Mouse (Mus musculus) heart, embryonic 10.5 days (tissue): ENCODE data around the gene Tbc1d10a. TPM values are rescaled to one million over a fixed set of nuclear protein-coding genes. Genes with fewer than 3 reads are reported as not detected.

ENCODE experiments used
- DNase-seq: peaks from one replicate; pipeline ENCODE4 v3.0.0-alpha.2; 2017; ENCODE audit warnings: low spot score
- H3K27ac ChIP-seq: fragments of 300-500 bp; sonication (generic); 2 replicates; pipeline ENCODE4 v1.5.1; 2016; ENCODE audit warnings: mild to moderate bottlenecking
- H3K27me3 ChIP-seq: fragments of 300-500 bp; sonication (generic); 2 replicates; pipeline ENCODE4 v1.6.1; 2016; ENCODE audit warnings: mild to moderate bottlenecking; ENCODE audit not compliant: poor library complexity, insufficient read depth, severe bottlenecking
- H3K36me3 ChIP-seq: fragments of 300-500 bp; sonication (generic); 2 replicates; pipeline ENCODE4 v1.6.1; 2016; ENCODE audit warnings: mild to moderate bottlenecking, moderate library complexity
- H3K4me1 ChIP-seq: fragments of 300-500 bp; sonication (generic); 2 replicates; pipeline ENCODE4 v1.6.1; 2016; ENCODE audit warnings: mild to moderate bottlenecking
- H3K4me3 ChIP-seq: fragments of 300-500 bp; sonication (generic); 2 replicates; pipeline ENCODE4 v1.5.1; 2016; ENCODE audit warnings: mild to moderate bottlenecking, moderate library complexity
- H3K9me3 ChIP-seq: fragments of 300-500 bp; sonication (generic); 2 replicates; pipeline ENCODE4 v1.6.1; 2016; ENCODE audit warnings: mild to moderate bottlenecking, moderate library complexity
- WGBS: fragments of 180-500 bp; shearing (Covaris S2); methylation state at CpG from one replicate; pipeline ENCODE4 v1.1.7; 2016; 5-methylcytosine and 5-hydroxymethylcytosine counted together
- polyA plus RNA-seq: library from polyadenylated mRNA; unstranded; fragments of >200 nt; fragmentation: Nextera tagmentation; extraction: Ambion mirVana; gene quantifications from 2 replicates; pipeline ENCODE4 v1.2.1, GENCODE M21; 2016

Gene Tbc1d10a
- polyA plus RNA-seq, 1 experiment from 2014 or later: 22.0 TPM

- WGBS: 79% methylated on average over 6 of the region's 6 CpGs
- H3K27me3 ChIP-seq: peaks cover 8% of the 10 kb centered on the region; the same call in 1 of the 2 replicates
These were observed 2.6 kb downstream of the Tbc1d10a start for GRCm38 (mm10) chr11:4189182-4189581.

GRCm38 (mm10) chr11:4190677-4191076, 4.1 kb downstream of the Tbc1d10a start:
- Histone ChIP-seq H3K4me3 (no peak overlapping the region), H3K27me3 (peaks cover 8% of the 10 kb centered on the region; the same call in 1 of the 2 replicates), H3K36me3 (no peaks in the 10 kb centered on the region), H3K9me3 (no peaks in the 10 kb centered on the region), H3K27ac (no peak overlapping the region), H3K4me1 (peaks cover 29% of the 10 kb centered on the region)
- WGBS: 76% methylated on average over 3 of the region's 3 CpGs
- no peak for DNase-seq

More at GRCm38 (mm10) chr11:4189182-4189581, 2.6 kb downstream of the Tbc1d10a start:
- DNase-seq: no peak
- Histone ChIP-seq H3K9me3 (no peaks in the 10 kb centered on the region), H3K4me3 (no peak overlapping the region), H3K27ac (no peak overlapping the region), H3K4me1 (peaks cover 29% of the 10 kb centered on the region), H3K36me3 (no peaks in the 10 kb centered on the region)

- H3K4me3 ChIP-seq: no peak overlapping the region
- peaks cover 26% of the 10 kb centered on the region for H3K4me1 ChIP-seq
- no peaks in the 10 kb centered on the region for H3K36me3 ChIP-seq
- H3K9me3 ChIP-seq: no peaks in the 10 kb centered on the region
- 75% methylated on average over 3 of the region's 3 CpGs for WGBS
- H3K27ac ChIP-seq: no peak overlapping the region
- DNase-seq: no peak
- peaks cover 4% of the 10 kb centered on the region; the same call in 1 of the 2 replicates for H3K27me3 ChIP-seq
These were observed 6.2 kb downstream of the Tbc1d10a start for GRCm38 (mm10) chr11:4192757-4193156.

GRCm38 (mm10) chr11:4193420-4193819, 6.8 kb downstream of the Tbc1d10a start:
- H3K36me3 ChIP-seq: no peaks in the 10 kb centered on the region
- H3K27ac ChIP-seq: no peak overlapping the region
- H3K9me3 ChIP-seq: no peaks in the 10 kb centered on the region
- no peak overlapping the region for H3K4me3 ChIP-seq
- H3K27me3 ChIP-seq: no peaks in the 10 kb centered on the region
- peaks cover 20% of the 10 kb centered on the region; the same call in 1 of the 2 replicates for H3K4me1 ChIP-seq
- DNase-seq: no peak

GRCm38 (mm10) chr11:4195597-4196031, 9.0 kb downstream of the Tbc1d10a start:
- H3K36me3 ChIP-seq: no peaks in the 10 kb centered on the region
- H3K4me3 ChIP-seq: no peak overlapping the region
- H3K27me3 ChIP-seq: no peaks in the 10 kb centered on the region
- DNase-seq: no peak
- no peaks in the 10 kb centered on the region for H3K9me3 ChIP-seq
- H3K27ac ChIP-seq: no peak overlapping the region
- peaks cover 16% of the 10 kb centered on the region; the same call in 1 of the 2 replicates for H3K4me1 ChIP-seq
- 91% methylated on average over 3 of the region's 3 CpGs for WGBS

- H3K27me3 ChIP-seq: no peaks in the 10 kb centered on the region
- peaks cover 7% of the 10 kb centered on the region; the same call in 1 of the 2 replicates for H3K4me1 ChIP-seq
- 74% methylated on average over 8 of the region's 8 CpGs for WGBS
- no peak for DNase-seq
- H3K36me3 ChIP-seq: no peaks in the 10 kb centered on the region
- no peak overlapping the region for H3K27ac ChIP-seq
- no peaks in the 10 kb centered on the region for H3K9me3 ChIP-seq
- no peak overlapping the region for H3K4me3 ChIP-seq
These were observed 10.0 kb downstream of the Tbc1d10a start for GRCm38 (mm10) chr11:4196636-4197035.

- no peak overlapping the region for H3K27ac ChIP-seq
- H3K9me3 ChIP-seq: no peaks in the 10 kb centered on the region
- H3K4me1 ChIP-seq: peaks cover 4% of the 10 kb centered on the region; the same call in 1 of the 2 replicates
- WGBS: 86% methylated on average over 1 of the region's 1 CpGs
- H3K36me3 ChIP-seq: no peaks in the 10 kb centered on the region
- no peak for DNase-seq
- no peaks in the 10 kb centered on the region for H3K27me3 ChIP-seq
- H3K4me3 ChIP-seq: no peak overlapping the region
These were observed 11.1 kb downstream of the Tbc1d10a start for GRCm38 (mm10) chr11:4197691-4198090.

GRCm38 (mm10) chr11:4201981-4202700, 15.6 kb downstream of the Tbc1d10a start:
- H3K9me3 ChIP-seq: no peaks in the 10 kb centered on the region
- peaks cover 7% of the 10 kb centered on the region for H3K36me3 ChIP-seq
- no peak for DNase-seq
- H3K27me3 ChIP-seq: no peaks in the 10 kb centered on the region
- peaks cover 9% of the 10 kb centered on the region; the same call in 1 of the 2 replicates for H3K4me1 ChIP-seq
- 80% methylated on average over 11 of the region's 11 CpGs for WGBS
- no peak overlapping the region for H3K4me3 ChIP-seq
- no peak overlapping the region for H3K27ac ChIP-seq

- no peaks in the 10 kb centered on the region for H3K27me3 ChIP-seq
- H3K9me3 ChIP-seq: no peaks in the 10 kb centered on the region
- H3K4me3 ChIP-seq: no peak overlapping the region
- H3K36me3 ChIP-seq: peaks cover 8% of the 10 kb centered on the region
- H3K4me1 ChIP-seq: peaks cover 9% of the 10 kb centered on the region; the same call in 1 of the 2 replicates
- WGBS: 69% methylated on average over 12 of the region's 12 CpGs
- DNase-seq: no peak
- H3K27ac ChIP-seq: peak overlapping the region; percentile 26; the same call in 1 of the 2 replicates
These were observed 16.6 kb downstream of the Tbc1d10a start for GRCm38 (mm10) chr11:4202995-4203704.

- WGBS: 49% methylated on average over 2 of the region's 2 CpGs
- no peak for DNase-seq
- peak overlapping the region; percentile 26; the same call in 1 of the 2 replicates for H3K27ac ChIP-seq
- no peak overlapping the region for H3K4me3 ChIP-seq
- no peaks in the 10 kb centered on the region for H3K27me3 ChIP-seq
- no peaks in the 10 kb centered on the region for H3K9me3 ChIP-seq
- peaks cover 13% of the 10 kb centered on the region for H3K36me3 ChIP-seq
- H3K4me1 ChIP-seq: peaks cover 9% of the 10 kb centered on the region; the same call in 1 of the 2 replicates
These were observed 17.1 kb downstream of the Tbc1d10a start for GRCm38 (mm10) chr11:4203705-4204074.

GRCm38 (mm10) chr11:4205097-4205655, 18.6 kb downstream of the Tbc1d10a start:
- no peak for DNase-seq
- no peak overlapping the region; the same call in 1 of the 2 replicates for H3K27ac ChIP-seq
- no peaks in the 10 kb centered on the region for H3K9me3 ChIP-seq
- peaks cover 16% of the 10 kb centered on the region for H3K36me3 ChIP-seq
- no peaks in the 10 kb centered on the region for H3K27me3 ChIP-seq
- WGBS: 80% methylated on average over 5 of the region's 5 CpGs
- H3K4me3 ChIP-seq: no peak overlapping the region
- peaks cover 9% of the 10 kb centered on the region; the same call in 1 of the 2 replicates for H3K4me1 ChIP-seq

- H3K36me3 ChIP-seq: peaks cover 24% of the 10 kb centered on the region
- WGBS: 78% methylated on average over 7 of the region's 7 CpGs
These were observed 19.4 kb downstream of the Tbc1d10a start for GRCm38 (mm10) chr11:4205951-4206350.

GRCm38 (mm10) chr11:4206563-4206962, 20.0 kb downstream of the Tbc1d10a start:
- peaks cover 9% of the 10 kb centered on the region; the same call in 1 of the 2 replicates for H3K4me1 ChIP-seq
- no peaks in the 10 kb centered on the region for H3K9me3 ChIP-seq
- H3K4me3 ChIP-seq: no peak overlapping the region
- DNase-seq: no peak
- H3K27me3 ChIP-seq: no peaks in the 10 kb centered on the region
- peaks cover 24% of the 10 kb centered on the region for H3K36me3 ChIP-seq
- H3K27ac ChIP-seq: no peak overlapping the region
- 51% methylated on average over 6 of the region's 6 CpGs for WGBS

More at GRCm38 (mm10) chr11:4205951-4206350, 19.4 kb downstream of the Tbc1d10a start:
- peaks cover 9% of the 10 kb centered on the region; the same call in 1 of the 2 replicates for H3K4me1 ChIP-seq
- no peaks in the 10 kb centered on the region for H3K27me3 ChIP-seq
- no peak overlapping the region for H3K27ac ChIP-seq
- H3K4me3 ChIP-seq: no peak overlapping the region
- DNase-seq: no peak
- H3K9me3 ChIP-seq: no peaks in the 10 kb centered on the region
